Mouse (Mus musculus) cerebellum, adult 18-20 months (tissue): ENCODE measurements around the gene Agtrap.
"Not testable (repeated sequence)": the region's sequence is repeated elsewhere in the genome, so short reads cannot be mapped to it uniquely, and the experiment has no call there.

Experiments
- DNase-seq, 2 experiments: peaks; one replicate each; pipeline ENCODE4 v3.0.0; 2021

The Agtrap gene

DNA sequence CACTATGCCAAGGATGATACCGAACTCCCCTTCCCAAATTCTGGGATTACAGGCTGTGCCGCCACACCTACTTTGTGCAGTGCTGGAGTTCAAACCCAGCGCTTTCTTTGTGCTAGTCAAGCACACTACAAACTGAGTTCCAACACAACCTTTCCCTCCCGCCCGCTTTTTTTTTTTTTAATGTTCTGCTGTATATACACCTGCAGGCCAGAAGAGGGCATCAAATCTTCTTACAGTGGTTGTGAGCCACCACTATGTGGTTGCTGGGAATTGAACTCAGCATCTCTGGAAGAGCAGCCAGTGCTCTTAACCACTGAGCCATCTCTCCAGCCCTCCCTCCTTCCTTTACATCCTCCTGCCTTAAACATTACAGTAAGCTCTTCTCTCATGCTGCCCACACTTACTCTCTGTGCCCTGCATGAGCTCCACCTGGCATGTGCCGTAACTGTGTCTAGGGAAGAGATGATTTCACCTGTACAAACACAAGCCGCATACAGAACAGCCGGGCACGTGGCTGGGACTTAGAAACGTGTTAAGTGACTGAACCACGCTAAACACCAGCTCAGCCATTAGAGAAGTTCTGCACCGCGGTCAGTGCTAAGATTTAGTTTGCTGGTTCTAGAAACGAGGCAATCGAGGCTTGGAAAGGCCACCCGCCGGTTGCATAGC lies 13.2 kb downstream of the Agtrap start:
- DNase-seq = no peak

DNA sequence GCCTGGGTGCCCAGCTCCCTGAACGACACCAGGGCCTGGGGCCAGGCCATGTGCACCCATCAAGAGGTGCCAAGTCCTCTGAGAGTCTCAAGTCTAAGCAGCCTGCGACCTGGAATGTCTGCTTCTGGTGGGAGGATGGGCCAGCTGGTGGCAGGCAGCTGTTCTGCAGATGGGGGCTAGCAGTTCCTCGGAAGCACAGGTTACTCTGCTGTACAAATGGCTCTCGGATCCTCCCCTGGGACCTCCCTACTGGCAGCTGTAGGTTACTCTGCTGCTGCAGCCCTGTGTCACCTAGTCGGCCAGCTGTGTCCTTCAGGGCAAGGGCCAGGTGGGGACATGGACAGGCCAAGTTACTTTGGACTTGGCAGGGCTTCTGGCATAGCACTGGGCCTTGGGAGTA lies 16.3 kb downstream of the Agtrap start:
- DNase-seq = no peak

DNA sequence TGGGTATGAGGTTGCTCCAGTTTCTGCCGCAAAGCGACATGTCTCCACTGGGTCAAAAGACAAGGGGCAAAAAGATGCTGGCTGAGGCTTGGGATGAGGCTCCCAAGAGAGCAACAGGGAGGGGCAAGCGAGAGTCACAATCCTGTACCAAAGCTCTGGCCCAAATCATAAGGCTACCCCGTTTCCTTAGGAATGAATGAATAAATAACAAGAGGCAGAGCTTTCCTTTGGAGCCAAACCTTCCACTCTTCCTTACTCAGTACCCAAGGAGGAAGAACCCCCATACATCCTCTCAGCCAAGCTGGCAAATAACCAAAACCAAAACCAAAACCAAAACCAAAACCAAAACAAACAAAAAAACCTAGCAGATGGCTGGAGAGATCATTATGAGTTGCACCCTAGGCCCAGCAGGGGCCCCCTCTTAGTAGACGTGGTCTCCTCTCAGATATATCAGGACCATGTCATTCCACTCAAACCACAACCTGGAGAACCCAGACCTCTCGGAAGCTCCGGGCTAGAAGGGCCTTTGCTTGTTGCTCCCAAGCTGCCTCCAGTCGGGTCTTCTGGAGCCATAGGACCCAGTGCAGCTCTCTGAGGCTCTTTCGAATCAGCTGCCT lies 18.1 kb downstream of the Agtrap start:
- DNase-seq = no peak

GRCm38 (mm10) chr4:148067346-148067745 lies 20.5 kb downstream of the Agtrap start:
- DNase-seq = no peak

- DNase-seq = no peak
Observed at GRCm38 (mm10) chr4:148066401-148066744, 21.5 kb downstream of the Agtrap start.

DNA sequence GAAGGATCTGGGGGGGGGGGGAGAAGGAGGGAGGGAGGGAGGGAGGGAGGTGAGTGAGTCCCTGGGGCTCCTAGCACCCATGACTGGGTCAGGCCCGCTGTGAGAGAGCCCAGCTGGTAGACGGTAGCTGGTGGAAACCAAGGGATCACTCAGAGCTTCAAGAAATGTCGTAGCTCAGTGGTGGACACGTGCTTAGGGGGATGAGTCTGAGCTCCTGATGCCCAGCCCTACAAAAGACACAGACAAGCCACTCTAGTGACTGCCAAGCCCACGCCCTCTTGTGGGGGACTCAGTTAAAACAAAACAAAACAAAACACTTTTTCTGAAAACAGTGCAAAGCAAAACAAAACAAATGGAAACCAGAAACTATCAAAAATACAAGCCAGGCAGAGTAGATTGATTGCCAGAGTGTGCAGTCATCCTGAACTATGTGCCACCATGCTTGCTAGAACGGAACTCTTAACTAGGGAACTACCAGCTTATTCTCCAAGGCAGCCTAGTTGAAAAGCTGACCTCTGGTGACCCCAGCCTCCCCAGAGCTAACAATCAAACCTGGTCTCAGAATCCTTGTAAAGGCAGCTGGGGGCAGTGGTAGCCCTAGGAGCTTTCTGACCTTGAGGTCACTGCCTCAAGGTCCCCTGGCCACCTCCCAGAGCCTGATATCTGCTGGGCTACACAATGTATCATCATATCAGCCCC lies 22.0 kb downstream of the Agtrap start:
- DNase-seq = no peak

DNA sequence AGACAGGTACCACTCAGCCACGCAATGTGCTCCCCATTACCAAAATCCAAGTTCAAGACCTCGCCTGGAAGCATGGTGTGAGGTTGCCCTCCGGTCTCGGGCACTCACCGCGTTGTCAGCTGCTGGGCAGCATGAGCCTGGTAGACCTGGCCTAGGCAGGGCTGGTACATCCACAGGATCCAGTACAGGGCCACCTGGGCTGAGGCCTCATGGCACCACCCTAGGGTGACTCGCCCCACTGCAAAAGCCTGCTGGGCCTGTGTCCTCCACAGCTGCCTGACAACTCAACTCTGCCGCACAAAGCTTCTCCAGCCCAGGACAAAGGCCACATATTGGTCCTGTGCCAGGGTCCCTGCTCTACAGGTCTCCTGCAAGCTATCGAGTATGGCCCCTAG lies 26.7 kb downstream of the Agtrap start:
- no peak for DNase-seq

- DNase-seq = peak in 1 of 2 experiments; percentile 36
Observed at GRCm38 (mm10) chr4:148060120-148061085, 27.4 kb downstream of the Agtrap start.

DNA sequence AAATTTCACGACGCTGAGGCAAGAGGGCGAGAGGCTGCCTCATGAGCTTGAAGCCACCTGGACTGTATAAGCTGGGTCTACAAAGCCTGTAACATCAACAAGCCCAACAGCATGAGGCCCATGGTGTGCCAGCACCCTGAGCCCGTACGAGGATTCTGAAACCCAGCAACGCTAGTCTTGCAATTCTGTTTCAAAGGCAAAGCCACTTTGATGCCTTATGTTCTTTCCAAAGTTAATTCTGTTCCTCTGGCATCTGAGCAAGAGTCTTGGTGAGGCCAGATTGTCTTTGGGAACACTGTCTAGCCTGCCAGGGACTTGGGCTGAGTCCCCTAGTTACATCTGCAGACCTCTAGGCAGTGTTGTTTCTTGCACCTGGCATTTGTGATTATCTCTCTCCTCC lies 28.8 kb downstream of the Agtrap start:
- DNase-seq = no peak

DNA sequence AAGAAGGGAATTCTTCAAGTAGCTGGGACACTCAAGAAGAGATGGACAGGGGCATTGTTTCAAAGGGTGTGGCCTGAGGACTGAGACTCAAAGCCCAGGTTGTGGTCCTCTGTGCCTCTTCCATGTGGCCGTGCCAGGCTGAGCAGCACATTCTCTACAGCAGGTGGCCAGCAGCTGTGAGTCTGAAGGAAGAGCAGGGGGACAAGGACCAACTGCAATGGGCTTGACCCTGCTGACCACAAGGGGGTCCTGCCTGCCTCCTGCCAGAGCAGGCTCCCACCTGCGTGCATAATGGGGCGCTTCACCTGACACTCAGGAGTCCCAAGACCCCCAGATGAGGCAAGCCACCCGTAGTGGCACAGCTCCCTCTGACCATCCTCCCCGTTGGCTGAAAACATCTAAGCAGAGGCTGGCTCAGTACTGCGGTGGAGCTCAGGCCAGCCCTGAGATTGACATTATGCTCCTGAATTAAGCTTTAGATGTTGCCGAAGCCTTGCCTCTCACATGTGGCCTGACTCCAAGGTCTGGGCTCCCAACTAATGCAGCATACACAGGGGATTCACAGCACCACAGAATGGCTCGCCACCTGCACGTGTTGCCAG lies 29.5 kb downstream of the Agtrap start:
- DNase-seq = no peak

GRCm38 (mm10) chr4:148057661-148058209 lies 30.1 kb downstream of the Agtrap start:
- no peak for DNase-seq

DNA sequence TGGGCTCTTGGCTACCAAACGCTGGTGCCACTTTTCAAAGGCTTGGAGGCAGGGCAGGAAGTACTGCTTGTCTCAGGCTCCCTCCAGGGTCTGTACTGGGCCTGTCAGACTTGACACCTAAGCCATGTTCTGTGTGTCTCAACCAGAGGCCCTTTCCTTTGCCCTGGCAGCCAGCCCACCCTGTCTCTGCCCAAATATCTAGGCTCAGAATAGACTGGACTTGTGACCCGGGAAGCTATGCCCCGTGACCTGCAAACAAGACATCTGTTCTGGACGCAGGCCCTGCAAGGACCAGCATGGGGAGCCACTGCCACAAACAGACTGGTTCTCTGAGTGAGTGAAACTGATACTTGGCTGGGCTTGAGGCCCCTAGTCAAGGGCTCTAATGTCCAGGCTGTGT lies 31.0 kb downstream of the Agtrap start:
- peak in 1 of 2 experiments; percentile 44 for DNase-seq

GRCm38 (mm10) chr4:148056246-148056645 lies 31.6 kb downstream of the Agtrap start:
- DNase-seq = no peak

- DNase-seq = peak; percentile 66 to 72
Observed at GRCm38 (mm10) chr4:148054961-148055695, 32.7 kb downstream of the Agtrap start.

GRCm38 (mm10) chr4:148053417-148053920 lies 34.4 kb downstream of the Agtrap start:
- DNase-seq = no peak

DNA sequence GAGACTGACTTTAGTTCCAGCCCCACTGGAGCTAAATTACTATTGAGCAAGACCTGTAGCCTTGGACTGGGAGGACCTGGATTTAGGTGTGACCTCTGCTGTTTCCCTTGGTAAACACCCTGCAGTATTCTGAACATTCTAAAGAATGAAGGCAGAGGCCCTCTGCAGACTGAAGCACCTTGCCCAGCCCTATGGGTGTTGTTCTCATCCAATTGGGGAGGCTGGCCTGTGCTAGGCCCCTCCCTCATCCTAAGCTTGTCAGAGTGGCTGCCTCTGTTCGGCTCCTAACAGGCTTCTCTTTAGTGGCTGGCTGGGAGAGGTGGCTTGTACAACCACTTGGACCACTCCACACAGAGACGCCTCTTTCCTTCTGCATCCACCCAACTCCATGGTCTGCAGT lies 34.9 kb downstream of the Agtrap start:
- DNase-seq = no peak

DNA sequence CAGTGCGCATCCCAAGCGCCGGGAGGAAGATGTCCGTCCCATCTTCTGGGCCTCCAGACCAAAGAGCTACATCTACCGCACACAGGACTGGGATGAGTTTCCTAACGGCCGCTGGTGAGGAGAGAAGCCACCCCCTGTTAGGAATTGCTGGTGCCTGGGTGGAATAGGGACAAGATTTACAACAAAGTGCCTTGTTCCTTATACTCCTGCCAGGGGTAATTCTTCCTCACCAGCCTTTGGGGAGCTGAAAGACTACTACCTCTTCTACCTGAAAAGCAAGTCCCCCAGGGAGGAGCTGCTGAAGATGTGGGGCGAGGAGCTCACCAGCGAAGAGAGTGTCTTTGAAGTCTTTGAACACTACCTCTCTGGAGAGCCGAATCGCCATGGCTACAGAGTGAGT lies 35.9 kb downstream of the Agtrap start:
- no peak for DNase-seq

DNA sequence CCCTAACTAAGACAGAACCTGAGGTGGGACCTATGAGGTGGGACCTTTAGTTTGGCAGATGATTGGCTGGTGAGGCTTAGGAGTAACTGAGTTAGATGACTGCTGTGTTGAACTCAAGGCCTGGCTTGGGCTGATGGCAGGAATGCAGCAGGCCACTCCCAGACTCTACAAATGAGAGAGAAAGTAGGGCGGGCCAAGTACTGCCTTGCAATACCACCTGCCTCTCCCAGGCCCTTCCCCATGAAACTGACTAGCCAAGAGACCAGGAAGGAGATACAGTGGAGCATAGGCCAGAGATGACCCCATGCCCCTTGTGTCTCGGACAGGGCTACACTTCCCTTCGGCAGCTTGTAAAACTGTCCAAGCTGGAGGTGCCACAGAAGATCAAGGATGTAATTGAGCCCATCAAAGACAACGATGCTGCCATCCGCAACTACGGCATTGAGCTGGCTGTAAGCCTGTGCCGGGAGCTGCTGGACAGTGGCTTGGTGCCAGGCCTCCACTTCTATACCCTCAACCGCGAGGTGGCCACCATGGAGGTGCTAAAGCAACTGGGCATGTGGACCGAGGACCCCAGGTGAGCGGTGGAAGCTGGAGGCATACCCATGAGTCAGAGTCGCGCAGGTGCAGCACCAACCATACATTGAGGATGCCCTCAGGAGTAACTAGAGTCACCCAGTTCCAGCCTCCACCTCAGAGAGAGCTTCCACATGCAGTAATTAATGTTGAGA lies 36.6 kb downstream of the Agtrap start:
- DNase-seq = no peak

DNA sequence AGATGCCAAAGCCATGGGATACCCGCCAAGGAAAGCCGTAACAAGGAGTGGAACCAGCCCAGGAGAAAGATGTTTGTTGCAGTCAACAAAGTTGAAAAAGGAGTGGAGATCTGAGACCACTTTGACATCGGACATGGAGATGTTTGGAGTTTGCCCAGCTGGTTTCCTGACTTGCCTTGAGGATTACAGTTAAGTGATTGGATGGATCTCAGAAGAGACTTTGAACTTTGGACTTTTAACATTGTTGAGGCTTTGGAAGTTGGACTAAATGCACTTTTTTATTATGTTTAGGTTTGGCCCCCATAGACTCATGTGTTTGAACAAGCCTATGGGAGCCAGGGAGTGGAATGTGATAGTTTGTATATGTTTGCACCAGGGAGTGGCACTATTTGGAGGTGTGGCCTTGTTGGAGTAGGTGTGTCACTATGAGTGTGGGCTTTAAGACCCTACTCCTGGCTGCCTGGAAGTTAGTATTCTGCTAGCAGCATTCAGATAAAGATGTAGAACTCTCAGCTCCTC lies 37.4 kb downstream of the Agtrap start:
- DNase-seq = not testable (repeated sequence)

DNA sequence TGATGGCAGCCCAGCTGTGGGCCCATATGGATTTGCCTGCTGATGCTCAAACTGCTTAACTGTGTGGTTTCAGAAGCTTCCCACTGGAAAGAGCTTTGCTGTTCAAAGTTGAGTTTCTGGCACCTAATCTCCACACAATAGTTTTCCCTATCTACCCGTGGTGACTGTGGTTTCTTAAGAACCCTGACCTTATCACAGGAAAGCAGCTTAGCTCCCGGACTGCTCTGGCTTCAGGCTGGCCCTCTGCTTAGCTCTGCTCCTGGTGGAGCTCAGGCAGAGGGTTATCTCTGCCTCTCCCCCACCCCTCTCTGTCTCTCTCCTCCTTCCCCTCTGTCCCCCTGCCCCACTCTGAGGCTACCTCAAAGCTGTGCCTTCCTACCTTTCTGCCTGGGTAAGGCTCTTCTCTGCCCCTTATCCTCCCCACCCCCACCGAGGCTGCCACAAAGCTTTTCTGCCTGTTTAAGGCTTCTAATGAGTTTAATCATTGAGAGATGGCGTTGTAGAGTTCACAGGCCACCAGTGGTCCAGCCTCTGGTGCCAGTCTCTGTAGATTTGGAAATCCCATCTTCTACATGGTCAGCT lies 41.3 kb downstream of the Agtrap start:
- DNase-seq = no peak
